Mouse (Mus musculus) midbrain, embryonic 13.5 days (tissue): Measurements from ENCODE around the gene Exosc9. TPM values are rescaled to one million over a fixed set of nuclear protein-coding genes. Genes with fewer than 3 reads are reported as not detected.
"Not testable (repeated sequence)": the region's sequence is repeated elsewhere in the genome, so short reads cannot be mapped to it uniquely, and the experiment has no call there.

Experiments
- ATAC-seq: fragments of 200-750 bp; cut with Nextera tagmentation; 2 replicates; pipeline ENCODE4 v1.8.0; 2017; ENCODE audit warnings: mild to moderate bottlenecking, moderate TSS enrichment, moderate library complexity
- H3K27ac ChIP-seq: fragments of 300-500 bp; sonication (generic); 2 replicates; pipeline ENCODE4 v1.5.1; 2015; ENCODE audit warnings: inconsistent platforms, mild to moderate bottlenecking, moderate library complexity
- H3K27me3 ChIP-seq: fragments of 300-500 bp; sonication (generic); 2 replicates; pipeline ENCODE4 v1.6.1; 2015; ENCODE audit warnings: mild to moderate bottlenecking, inconsistent platforms
- H3K36me3 ChIP-seq: fragments of 300-500 bp; sonication (generic); 2 replicates; pipeline ENCODE4 v1.6.1; 2015; ENCODE audit warnings: mild to moderate bottlenecking, inconsistent platforms
- H3K4me1 ChIP-seq: fragments of 300-500 bp; sonication (generic); replicated peaks from 2 replicates; pipeline ENCODE4 v1.6.1; 2015; ENCODE audit warnings: inconsistent platforms
- H3K4me2 ChIP-seq: fragments of 300-500 bp; sonication (generic); replicated peaks from 2 replicates; pipeline ENCODE4 v1.6.1; 2015; ENCODE audit warnings: moderate library complexity, mild to moderate bottlenecking, inconsistent platforms
- H3K4me3 ChIP-seq: fragments of 300-500 bp; sonication (generic); replicated peaks from 2 replicates; pipeline ENCODE4 v1.5.1; 2015; ENCODE audit warnings: mild to moderate bottlenecking, inconsistent platforms
- H3K9ac ChIP-seq: fragments of 300-500 bp; sonication (generic); replicated peaks from 2 replicates; pipeline ENCODE4 v1.6.1; 2015; ENCODE audit warnings: mild to moderate bottlenecking, inconsistent platforms
- H3K9me3 ChIP-seq: fragments of 300-500 bp; sonication (generic); 2 replicates; pipeline ENCODE4 v1.6.1; 2016; ENCODE audit warnings: mild to moderate bottlenecking, inconsistent platforms
- WGBS: fragments of 180-500 bp; shearing (Covaris S2); methylation state at CpG from one replicate; pipeline ENCODE4 v1.1.7; 2015; 5-methylcytosine and 5-hydroxymethylcytosine counted together
- polyA plus RNA-seq: library from polyadenylated mRNA; unstranded; fragments of >200 nt; fragmentation: Nextera tagmentation; extraction: Ambion mirVana; gene quantifications from 2 replicates; pipeline ENCODE4 v1.2.1, GENCODE M21; 2015

Exosc9 gene
- polyA plus RNA-seq, 1 experiment from 2014 or later = 93.0 TPM

DNA sequence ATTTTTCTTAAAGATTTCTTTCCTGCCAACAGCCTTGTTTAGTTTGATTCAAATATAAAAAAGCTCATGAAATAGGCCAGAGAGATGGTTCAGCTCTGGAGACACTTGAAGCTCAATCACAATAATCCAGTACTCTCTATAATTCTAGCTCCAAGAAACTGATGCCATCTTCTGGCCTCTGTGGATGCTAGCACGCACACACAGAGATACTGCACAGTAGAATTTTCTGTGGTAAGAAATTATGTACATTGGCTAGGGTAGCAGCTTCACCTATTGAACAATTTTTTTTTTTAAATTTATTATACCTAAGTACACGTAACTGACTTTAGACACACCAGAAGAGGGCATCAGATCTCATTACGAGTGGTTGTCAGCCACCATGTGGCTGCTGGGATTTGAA is 11.3 kb downstream of the Exosc9 start:
- Histone ChIP-seq H3K27me3 (no peaks in the 10 kb centered on the region), H3K4me1 (no peaks in the 10 kb centered on the region), H3K27ac (no peak overlapping the region), H3K9ac (no peak overlapping the region), H3K36me3 (peaks cover 86% of the 10 kb centered on the region), H3K4me3 (no peak overlapping the region), H3K4me2 (no peak overlapping the region), H3K9me3 (no peaks in the 10 kb centered on the region)
- ATAC-seq = no peak
- WGBS = 94% methylated on average over 3 of the region's 3 CpGs

DNA sequence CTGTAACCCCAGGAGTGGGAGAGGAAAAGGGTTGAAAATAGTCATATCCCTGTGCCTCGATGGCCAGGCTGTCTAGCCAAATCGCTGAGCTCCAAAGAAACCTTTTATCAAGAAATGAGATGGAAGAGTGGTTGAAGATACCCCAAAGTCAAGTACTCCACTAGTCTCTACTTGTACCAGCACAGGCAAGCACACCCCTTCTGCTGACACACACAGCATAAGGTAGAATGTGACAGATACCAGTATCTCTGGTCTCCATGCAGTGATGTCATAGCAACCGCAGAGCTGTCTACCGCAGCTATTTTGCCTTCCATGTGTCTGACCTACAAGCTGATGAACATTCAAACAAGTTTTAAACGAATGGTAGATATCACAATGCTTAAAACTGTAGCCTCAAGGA is 17.4 kb downstream of the Exosc9 start:
- 87% methylated on average over 5 of the region's 5 CpGs for WGBS
- no peak for ATAC-seq
- peaks cover 42% of the 10 kb centered on the region for H3K36me3 ChIP-seq
- H3K4me1 ChIP-seq = peaks cover 29% of the 10 kb centered on the region
- peak overlapping the region; percentile 100 for H3K4me2 ChIP-seq
- peak overlapping the region; percentile 73; the same call in 1 of the 2 replicates for H3K9ac ChIP-seq
- H3K9me3 ChIP-seq = no peaks in the 10 kb centered on the region
- H3K4me3 ChIP-seq = peak overlapping the region; percentile 80
- no peak overlapping the region for H3K27ac ChIP-seq
- H3K27me3 ChIP-seq = no peaks in the 10 kb centered on the region

DNA sequence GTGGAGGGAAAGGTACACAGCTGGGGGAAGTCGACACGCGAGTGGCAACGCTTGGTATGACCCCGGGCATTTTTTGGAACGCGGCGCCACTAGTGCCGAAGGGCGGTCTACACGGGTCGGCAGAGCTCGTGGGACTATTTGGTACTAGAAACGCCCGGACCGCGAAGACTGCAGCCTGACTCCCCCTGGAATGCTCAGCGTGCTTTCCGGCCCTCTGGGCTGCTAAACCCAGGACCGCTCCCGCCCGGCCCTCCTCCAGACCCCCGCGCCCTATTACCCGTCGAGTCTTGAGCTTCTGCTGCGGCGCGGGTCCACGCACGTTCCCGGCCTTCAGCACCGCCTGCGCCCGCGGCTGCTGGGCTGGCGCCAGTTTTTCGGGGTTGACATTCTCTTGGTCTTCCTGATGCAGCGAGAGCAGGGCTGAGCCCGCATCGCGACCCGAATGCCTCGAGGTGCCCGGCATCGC is 19.0 kb downstream of the Exosc9 start:
- Histone ChIP-seq H3K4me3 (peak overlapping the region; percentile 80), H3K27ac (no peak overlapping the region), H3K27me3 (no peaks in the 10 kb centered on the region), H3K36me3 (peaks cover 30% of the 10 kb centered on the region), H3K9ac (peak overlapping the region; percentile 73), H3K4me1 (peaks cover 29% of the 10 kb centered on the region), H3K9me3 (no peaks in the 10 kb centered on the region), H3K4me2 (peak overlapping the region; percentile 100)
- WGBS = under 1% methylated on average over 42 of the region's 46 CpGs
- ATAC-seq = no peak; the same call in 1 of the 2 replicates

DNA sequence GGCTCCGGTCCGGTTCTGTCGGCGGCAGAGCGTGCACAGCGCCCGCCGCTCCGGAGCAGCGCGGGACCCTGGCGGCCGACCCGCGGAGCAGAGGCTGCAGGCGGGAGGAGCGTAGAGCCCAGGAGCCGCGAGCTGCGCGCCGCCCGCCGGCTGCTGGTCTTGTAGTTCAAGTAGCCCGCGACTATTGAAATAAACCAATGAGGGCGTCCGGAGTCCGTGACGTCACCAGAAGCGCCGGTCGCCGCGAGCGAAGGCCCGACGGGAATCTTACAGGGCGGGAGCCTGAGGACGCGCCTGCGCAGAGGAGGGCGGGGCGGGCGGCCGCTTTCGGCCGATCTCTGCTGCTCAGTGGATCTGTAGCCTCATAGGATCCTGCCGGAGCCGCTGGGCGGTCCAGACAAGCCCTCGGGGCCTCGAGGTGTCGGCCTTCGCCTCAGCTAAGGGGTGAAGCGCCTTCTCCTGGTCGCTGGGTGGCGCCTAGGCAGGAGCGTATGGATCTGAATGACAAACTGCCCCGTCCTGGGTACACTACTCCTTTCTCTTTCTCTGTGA is 19.5 kb downstream of the Exosc9 start, which contains the start of gene Ccna2:
Ccna2 (minus strand) TSS at position 324 of the 552 bp plus-strand sequence.
- peaks cover 29% of the 10 kb centered on the region for H3K4me1 ChIP-seq
- no peaks in the 10 kb centered on the region for H3K27me3 ChIP-seq
- peak within 1 kb of the TSS; percentile 73 for H3K9ac ChIP-seq
- H3K36me3 ChIP-seq = peaks cover 25% of the 10 kb centered on the region
- peak within 1 kb of the TSS; percentile 100 for H3K4me2 ChIP-seq
- peak; percentile 100 for ATAC-seq
- peak within 1 kb of the TSS; percentile 80 for H3K4me3 ChIP-seq
- WGBS = under 1% methylated on average over 55 of the region's 60 CpGs
- H3K27ac ChIP-seq = peak within 1 kb of the TSS; percentile 87
- H3K9me3 ChIP-seq = no peaks in the 10 kb centered on the region

DNA sequence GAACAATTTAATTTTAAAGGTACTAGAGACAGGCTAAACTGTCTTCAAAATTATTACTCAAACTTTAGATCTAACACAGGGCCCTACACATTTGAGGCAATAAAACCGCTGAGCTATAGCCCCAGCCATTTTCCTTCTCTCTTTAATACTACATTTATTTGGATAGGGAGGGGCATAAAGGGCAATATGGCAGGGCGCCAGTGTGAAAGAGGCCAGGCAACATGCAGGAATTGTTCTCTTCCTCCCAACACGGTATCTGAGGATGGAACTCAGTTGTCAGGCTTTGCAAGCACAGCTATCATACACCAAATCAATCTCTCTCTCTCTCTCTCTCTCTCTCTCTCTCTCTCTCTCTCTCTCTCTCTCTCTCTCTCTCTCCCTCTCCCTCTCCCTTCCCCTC is 46.4 kb downstream of the Exosc9 start:
- 84% methylated on average over 3 of the region's 3 CpGs for WGBS
- ATAC-seq = no peak

DNA sequence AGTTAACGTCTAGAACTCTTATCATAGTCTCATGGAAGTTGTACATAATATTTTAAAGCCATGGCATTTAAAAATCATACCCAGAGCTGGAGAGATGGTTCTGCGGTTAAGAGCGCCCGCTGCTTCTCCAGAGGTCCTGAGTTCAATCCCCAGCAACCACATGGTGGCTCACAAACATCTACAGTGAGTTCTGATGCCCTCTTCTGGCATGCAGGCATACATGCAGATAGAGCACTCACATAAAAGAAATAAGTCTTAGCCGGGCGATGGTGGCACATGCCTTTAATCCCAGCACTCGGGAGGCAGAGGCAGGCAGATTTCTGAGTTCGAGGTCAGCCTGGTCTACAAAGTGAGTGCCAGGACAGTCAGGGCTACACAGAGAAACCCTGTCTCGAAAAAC is 47.4 kb downstream of the Exosc9 start:
- not testable (repeated sequence) for H3K4me2 ChIP-seq, H3K4me1 ChIP-seq, H3K36me3 ChIP-seq, H3K4me3 ChIP-seq, H3K9me3 ChIP-seq, H3K27me3 ChIP-seq, H3K9ac ChIP-seq, H3K27ac ChIP-seq, ATAC-seq
- 93% methylated on average over 9 of the region's 9 CpGs for WGBS

More for the DNA sequence above, 46.4 kb downstream of the Exosc9 start:
- Histone ChIP-seq H3K36me3 (peaks cover 9% of the 10 kb centered on the region), H3K4me2 (no peak overlapping the region), H3K9ac (no peak overlapping the region), H3K4me3 (no peak overlapping the region), H3K9me3 (no peaks in the 10 kb centered on the region), H3K4me1 (no peaks in the 10 kb centered on the region), H3K27ac (no peak overlapping the region), H3K27me3 (no peaks in the 10 kb centered on the region)

DNA sequence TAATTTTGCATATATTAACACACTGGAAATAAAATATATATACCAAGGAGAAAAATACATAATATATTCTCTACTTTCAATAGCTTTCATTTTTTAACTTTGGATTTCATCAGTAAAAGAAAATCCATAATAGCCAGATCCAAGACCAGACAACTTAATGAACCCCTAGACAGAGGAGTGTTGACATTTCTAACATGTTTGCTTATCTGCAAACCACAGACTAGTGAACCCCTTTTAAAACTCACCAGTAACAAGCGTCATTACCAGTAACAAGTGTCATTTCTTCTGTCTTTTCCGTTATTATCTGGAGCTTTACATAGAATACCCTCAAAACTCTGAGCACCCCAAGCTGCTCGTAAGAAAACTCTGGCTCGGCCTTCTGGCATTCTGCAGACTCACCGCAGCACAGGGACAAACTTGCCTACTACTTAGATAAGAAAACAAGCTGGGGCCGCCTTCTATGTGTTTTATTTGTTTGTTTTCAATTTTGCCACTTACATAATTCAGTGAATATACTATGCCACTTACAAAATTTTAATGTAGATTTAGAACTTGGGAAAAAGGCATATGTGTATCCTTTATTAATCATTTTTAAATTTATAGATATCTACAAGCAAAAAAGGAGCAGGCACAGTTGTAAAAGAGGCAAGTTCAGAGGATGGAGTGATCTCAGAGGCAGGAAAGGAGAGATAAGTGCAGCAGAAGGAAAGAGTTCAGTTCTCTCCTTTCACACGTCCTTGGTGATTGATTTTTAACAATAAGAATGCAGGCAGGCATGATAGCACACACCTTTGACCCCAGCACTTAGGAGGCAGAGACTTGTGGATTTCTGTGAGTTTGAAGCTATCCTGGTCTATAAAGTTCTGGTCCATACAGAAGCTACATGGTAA is 53.7 kb downstream of the Exosc9 start:
- Histone ChIP-seq H3K27ac (no peak overlapping the region), H3K4me3 (no peak overlapping the region), H3K4me2 (no peak overlapping the region), H3K9me3 (no peaks in the 10 kb centered on the region), H3K9ac (no peak overlapping the region), H3K27me3 (no peaks in the 10 kb centered on the region), H3K36me3 (peaks cover 15% of the 10 kb centered on the region), H3K4me1 (no peaks in the 10 kb centered on the region)
- ATAC-seq = no peak
- WGBS = 81% methylated on average over 7 of the region's 7 CpGs

DNA sequence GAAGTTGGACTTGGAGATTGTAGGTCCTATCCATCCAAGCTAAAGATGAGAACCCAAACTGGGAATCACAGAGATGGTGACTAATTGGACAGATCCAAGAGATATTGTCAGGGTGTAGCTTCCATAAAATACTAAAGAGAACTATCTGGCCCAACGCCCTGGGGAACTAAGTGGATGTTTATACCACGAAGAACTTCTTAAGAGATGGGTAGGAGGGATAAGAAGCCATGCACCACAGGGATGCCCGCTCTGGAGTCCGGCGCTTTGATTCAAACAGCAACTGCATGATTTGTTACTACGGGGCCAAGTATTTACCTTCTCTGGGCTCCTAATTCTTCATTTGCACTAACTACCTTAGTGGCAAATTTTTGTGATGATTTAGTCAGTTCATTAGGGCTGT is 60.3 kb downstream of the Exosc9 start:
- Histone ChIP-seq H3K4me3 (peak overlapping the region; percentile 66), H3K9me3 (no peaks in the 10 kb centered on the region), H3K4me1 (peaks cover 11% of the 10 kb centered on the region), H3K4me2 (peak overlapping the region; percentile 69), H3K27me3 (no peaks in the 10 kb centered on the region), H3K27ac (peak overlapping the region; percentile 74), H3K9ac (peak overlapping the region; percentile 82), H3K36me3 (no peaks in the 10 kb centered on the region)
- peak; percentile 57 for ATAC-seq
- 4% methylated on average over 6 of the region's 6 CpGs for WGBS

DNA sequence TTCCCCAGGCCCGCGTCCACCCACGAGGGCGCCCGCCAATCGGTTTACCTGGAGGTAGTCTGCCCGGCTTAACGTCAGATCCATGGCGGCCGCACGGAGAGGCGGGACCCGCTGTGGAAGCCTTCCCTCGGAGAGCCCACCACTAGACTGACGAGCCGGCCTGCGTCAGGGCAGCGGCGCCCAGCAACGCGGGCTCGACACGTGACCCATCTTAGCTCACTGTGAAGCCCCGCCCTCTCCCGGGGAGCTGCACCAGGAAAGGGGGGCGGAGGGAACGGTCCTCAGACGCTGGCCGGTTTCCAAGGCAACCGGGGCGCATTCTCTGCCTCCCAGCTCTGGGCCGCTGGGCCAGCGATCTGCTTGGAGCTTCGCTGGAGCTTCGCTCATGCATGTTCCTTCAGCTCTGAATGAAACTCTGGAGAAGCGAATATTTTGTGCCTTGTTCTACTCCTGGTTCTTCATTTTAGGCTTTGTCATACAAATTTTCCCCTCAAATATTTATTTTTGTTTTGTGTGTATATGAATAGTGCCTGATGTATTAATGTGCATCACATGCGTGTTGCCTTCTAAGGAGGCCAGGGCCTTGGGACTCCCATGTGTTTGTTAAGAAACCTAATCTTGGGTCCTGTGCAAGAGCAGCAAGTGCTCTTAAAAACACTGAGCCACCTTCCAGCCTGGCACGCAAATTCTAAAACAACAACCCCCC is 60.9 kb downstream of the Exosc9 start, which contains the start of gene Bbs7:
Bbs7 (minus strand) TSS at position 276 of the 706 bp plus-strand sequence.
- Histone ChIP-seq H3K27me3 (no peaks in the 10 kb centered on the region), H3K27ac (peak within 1 kb of the TSS; percentile 74), H3K4me3 (peak within 1 kb of the TSS; percentile 66), H3K4me1 (peaks cover 11% of the 10 kb centered on the region), H3K9me3 (no peaks in the 10 kb centered on the region), H3K4me2 (peak within 1 kb of the TSS; percentile 69), H3K36me3 (no peaks in the 10 kb centered on the region), H3K9ac (peak within 1 kb of the TSS; percentile 82)
- 4% methylated on average over 38 of the region's 38 CpGs for WGBS
- peak; percentile 100 for ATAC-seq

DNA sequence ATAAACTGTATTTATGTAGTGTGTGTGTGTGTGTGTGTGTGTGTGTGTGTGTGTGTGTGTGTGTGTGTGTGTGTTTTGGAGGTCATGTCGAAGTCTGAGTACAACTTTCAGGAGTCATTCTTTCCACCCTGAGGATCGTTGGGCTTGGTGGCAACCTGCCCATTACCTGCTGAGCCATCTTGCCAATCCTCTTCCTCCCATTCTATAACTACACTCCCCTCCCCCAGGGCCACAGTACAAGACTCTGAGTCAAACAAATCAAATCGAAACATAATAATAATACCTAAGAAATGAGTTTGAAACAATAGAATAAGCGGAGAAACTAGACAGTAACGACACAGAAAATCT is 61.5 kb downstream of the Exosc9 start:
- no peak overlapping the region for H3K9ac ChIP-seq
- no peak overlapping the region for H3K4me3 ChIP-seq
- peaks cover 11% of the 10 kb centered on the region for H3K4me1 ChIP-seq
- no peaks in the 10 kb centered on the region for H3K27me3 ChIP-seq
- peak overlapping the region; percentile 69 for H3K4me2 ChIP-seq
- H3K36me3 ChIP-seq = no peaks in the 10 kb centered on the region
- no peak for ATAC-seq
- 0 out of 2 replicates have a peak overlapping the region, but pooled peaks have one; percentile 4 for H3K27ac ChIP-seq
- WGBS = 73% methylated on average over 5 of the region's 5 CpGs
- H3K9me3 ChIP-seq = no peaks in the 10 kb centered on the region
